Mouse (Mus musculus) Patski (cell line): ENCODE data around the gene Slc6a9. TPM values are rescaled to one million over a fixed set of nuclear protein-coding genes. Genes with fewer than 3 reads are reported as not detected.

ENCODE experiments used
- ATAC-seq: fragments of 100-300 bp; one replicate; pipeline ENCODE4 v1.8.0; 2021
- CTCF ChIA-PET: fragments of 350-600 bp; sonication (Branson Sonifier 250); formaldehyde crosslinking; loops from one replicate; lab custom pipeline; 2022; ENCODE audit warnings: inconsistent platforms; lab: Charles Lee
- POLR2A ChIA-PET: fragments of 350-600 bp; sonication (Branson Sonifier 250); formaldehyde crosslinking; loops from one replicate; lab custom pipeline; 2022; ENCODE audit warnings: antibody characterized with exemption, inconsistent platforms; lab: Charles Lee
- DNase-seq: peaks from one replicate; pipeline ENCODE4 v3.0.0-alpha.2; 2011; ENCODE audit warnings: low read depth, low spot score
- H3K27me3 ChIP-seq: fragments of 371-371 bp; one replicate; pipeline ENCODE4 v1.5.1; 2021
- CTCF ChIP-seq: fragments of 100-300 bp; IDR thresholded peaks from one replicate; pipeline ENCODE4 v1.5.1; 2021
- in situ Hi-C: fragments of 300-500 bp; cut with MboI; formaldehyde crosslinking; loops from 3 replicates; pipeline ENCODE4 v1.11.1; 2018; ENCODE audit warnings: low pct_unique_long_range_greater_than_20kb, mixed read lengths
- polyA plus RNA-seq: library from polyadenylated mRNA; unstranded; gene quantifications from one replicate; pipeline ENCODE4 v1.2.3, GENCODE M21; 2021

Gene Slc6a9
- polyA plus RNA-seq, result 12.8 TPM

DNA sequence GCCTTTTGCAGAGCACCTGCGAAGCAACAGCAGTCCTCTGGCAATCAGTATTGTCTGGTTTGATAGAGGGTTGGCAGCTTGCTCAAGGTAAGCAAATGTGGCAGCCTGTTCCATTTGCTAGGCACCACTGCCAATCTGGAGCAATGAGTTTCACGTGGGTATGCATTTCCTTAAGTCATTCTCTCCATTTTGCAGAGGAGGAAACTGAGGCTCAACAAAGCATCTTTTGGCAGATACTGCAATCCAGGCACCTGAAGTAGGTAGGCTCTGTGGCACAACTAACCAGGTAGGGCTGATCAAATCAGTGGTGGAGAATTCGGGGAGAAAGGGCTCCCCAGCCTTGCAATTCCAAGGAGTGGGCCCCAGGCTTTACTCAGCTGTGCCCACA is at the start of gene Slc6a9:
Gene Slc6a9, plus strand, starts transcription at position 50 of the 388 bp plus-strand sequence.
- ATAC-seq (no peak), DNase-seq (no peak)
- no peak for TF ChIP-seq CTCF
- ChIA-PET CTCF (no interaction called here), POLR2A (no interaction called here)
- in situ Hi-C loops, result loop anchor here (5.0 kb wide), 1 partner anchor 248 kb away; no protein-coding TSS in a partner anchor
- H3K27me3 ChIP-seq, result no peaks in the 10 kb centered on the region

DNA sequence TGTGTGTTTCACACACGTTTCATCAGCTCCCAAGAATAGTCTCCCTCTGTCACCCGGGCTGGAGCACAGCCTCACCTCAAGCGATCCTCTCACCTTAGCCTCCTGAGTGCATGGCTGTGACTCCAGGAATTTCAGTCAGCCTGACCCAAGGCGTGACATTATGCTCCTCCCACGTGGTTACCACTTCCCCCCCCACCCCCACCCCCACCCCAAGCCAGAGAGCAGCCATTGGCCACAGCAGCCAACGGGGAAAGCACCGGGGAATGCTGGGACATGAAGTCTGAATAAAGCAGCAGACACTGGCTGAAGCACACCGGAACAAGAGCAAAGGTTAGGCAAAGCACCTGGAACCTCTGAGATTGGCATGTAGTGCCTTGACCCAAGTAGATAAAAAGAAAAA is 47.3 kb upstream of the Slc6a9 start:
- CTCF ChIA-PET, result no interaction called here
- no peak for TF ChIP-seq CTCF
- DNase-seq (no peak), ATAC-seq (no peak)
- no peaks in the 10 kb centered on the region for H3K27me3 ChIP-seq
- POLR2A ChIA-PET, result no interaction called here
- in situ Hi-C loops, result no loop called here

DNA sequence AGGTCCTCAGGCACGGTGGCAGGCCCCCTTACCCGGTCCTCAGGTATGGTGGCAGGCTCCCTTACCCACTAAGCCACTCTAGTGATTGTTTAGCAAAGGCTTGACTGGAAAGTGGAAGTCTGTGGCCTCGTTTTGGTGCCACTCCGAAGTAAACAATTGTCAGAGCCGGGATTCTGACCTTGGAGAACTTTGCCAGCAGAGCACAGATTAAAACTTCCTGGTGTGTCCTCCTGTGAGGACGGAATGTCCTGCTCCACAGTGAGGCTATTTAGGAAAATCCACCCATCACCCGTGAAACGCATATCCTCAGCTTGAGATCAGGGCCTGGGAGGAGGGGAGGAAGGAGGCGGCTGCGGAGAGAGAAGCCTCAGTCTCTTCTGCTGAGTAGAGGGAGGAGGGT is 46.0 kb upstream of the Slc6a9 start:
- ChIA-PET CTCF (no interaction called here), POLR2A (no interaction called here)
- ATAC-seq (no peak), DNase-seq (no peak)
- in situ Hi-C loops, result no loop called here
- H3K27me3 ChIP-seq, result peaks cover 4% of the 10 kb centered on the region
- TF ChIP-seq CTCF, result no peak

DNA sequence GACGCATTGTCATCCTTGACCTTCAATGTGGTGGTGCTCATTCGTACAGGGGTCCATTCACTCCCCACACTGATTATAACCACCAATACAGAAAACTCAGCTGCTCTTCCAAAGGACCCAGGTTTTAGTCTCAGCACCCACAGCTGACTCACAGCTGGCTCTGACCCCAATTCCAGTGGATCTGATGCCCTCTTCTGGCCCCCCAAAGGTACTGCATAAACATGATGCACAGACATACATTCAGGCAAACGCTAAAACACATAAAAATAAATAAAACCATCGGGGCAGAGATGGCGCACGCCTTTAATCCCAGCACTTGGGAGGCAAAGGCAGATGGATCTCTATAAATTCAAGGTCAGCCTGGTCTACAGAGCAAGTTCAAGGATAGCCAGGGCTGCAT is 34.4 kb upstream of the Slc6a9 start:
- POLR2A ChIA-PET, result no interaction called here
- CTCF ChIA-PET, result no interaction called here
- no peak for DNase-seq
- peak; percentile 41 for TF ChIP-seq CTCF
- in situ Hi-C loops, result no loop called here
- H3K27me3 ChIP-seq, result no peaks in the 10 kb centered on the region
- no peak for ATAC-seq

DNA sequence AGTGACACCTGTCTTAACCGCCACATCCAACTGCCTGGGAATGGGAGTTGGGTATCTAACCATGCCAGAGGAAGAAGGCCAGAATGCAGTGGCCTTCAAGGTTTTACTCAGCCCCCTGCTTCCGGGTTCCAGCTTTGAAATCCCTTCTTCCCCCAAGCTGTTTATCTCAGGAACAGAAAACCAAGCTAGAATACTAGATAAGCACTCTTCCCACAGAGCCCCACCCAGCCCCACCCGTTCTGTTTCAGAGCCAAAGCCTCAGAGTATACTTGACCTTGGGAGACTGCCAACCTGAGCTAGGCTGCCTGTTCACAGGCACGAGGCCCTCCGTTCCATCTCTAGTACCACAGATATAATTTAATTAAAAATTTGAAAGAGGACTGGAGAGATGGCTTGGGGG is 27.3 kb upstream of the Slc6a9 start:
- no peak for DNase-seq
- no peak for TF ChIP-seq CTCF
- no peak for ATAC-seq
- CTCF ChIA-PET, result no interaction called here
- POLR2A ChIA-PET, result no interaction called here
- in situ Hi-C loops, result no loop called here
- peaks cover 6% of the 10 kb centered on the region for H3K27me3 ChIP-seq

DNA sequence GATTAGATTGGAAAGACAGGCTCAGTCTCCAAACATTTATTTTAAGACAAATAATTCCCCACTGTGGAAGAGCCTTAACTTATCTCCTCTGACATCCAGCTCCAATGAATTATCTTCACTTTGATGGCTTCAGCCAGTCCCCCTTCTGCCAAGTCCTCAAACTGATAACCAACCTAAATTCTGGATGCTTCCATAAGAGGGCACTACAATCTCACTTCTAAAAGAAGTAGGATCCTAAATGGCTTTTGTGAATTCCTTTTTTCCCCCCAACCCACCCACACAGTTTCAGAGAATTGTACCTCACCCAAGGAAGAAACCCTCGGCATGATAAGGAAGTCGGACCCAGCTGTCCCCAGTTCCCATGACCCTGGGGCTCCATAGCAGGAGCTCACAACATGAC is 23.4 kb upstream of the Slc6a9 start:
- DNase-seq (no peak), ATAC-seq (no peak)
- POLR2A ChIA-PET, result no interaction called here
- CTCF ChIA-PET, result interaction anchor here (2.2 kb wide), 1 partner anchor 48 kb away, joined by 7 read pairs; no protein-coding TSS in a partner anchor
- peaks cover 6% of the 10 kb centered on the region for H3K27me3 ChIP-seq
- TF ChIP-seq CTCF, result peak; percentile 17
- in situ Hi-C loops, result no loop called here

DNA sequence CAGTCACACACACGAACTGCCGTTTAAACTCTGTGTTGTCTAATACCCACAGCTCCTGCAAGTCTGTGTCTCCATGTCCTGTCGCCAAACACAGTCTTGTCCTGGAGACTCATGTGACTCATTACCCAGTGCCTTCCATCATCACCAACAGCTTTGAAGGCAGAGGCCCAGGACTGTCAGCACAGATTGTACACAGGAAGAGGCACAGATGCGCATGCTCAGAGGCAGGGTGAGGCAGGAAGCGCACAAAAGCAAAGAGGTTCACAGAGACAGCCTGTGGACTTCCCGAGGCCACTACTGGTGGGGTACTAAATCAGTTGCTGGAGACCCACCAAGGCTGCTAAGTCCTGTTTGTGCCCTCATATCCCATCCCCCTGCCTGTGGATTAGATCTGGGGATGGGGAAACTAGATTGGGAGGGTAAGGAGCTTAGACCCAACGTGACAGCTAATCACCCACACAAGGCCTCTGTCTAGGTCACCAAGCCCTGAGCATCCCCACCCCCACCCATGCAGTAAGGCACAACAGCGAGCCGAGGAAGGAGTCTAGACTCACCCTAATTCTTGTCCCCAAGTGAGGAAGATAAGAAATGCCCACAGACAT is 20.6 kb upstream of the Slc6a9 start:
- CTCF ChIA-PET, result no interaction called here
- POLR2A ChIA-PET, result no interaction called here
- no peak for TF ChIP-seq CTCF
- ATAC-seq, result no peak
- H3K27me3 ChIP-seq, result peaks cover 6% of the 10 kb centered on the region
- DNase-seq, result no peak
- in situ Hi-C loops, result no loop called here

DNA sequence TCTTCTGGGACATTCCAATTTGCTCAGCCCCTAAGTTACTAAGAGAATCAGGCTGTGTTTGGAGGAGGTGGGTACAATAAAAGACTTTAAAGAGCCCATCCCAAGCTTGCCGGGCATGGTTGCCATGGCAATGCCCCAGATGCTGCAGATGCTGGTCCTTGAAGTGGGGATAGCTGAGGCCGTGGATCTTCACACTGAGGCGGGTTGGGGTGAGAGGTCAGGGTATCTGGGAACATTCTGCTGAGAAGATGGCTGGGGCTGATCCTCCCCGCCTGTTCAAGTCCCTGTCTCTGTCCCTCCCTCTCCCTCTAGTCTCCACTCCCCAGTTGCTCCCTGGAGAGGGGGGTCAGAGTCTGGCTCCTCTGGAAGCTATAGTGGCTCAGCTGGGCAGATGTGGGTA is 20.0 kb upstream of the Slc6a9 start:
- no peak for ATAC-seq
- in situ Hi-C loops, result no loop called here
- POLR2A ChIA-PET, result no interaction called here
- CTCF ChIA-PET, result no interaction called here
- peaks cover 6% of the 10 kb centered on the region for H3K27me3 ChIP-seq
- DNase-seq, result no peak
- no peak for TF ChIP-seq CTCF

DNA sequence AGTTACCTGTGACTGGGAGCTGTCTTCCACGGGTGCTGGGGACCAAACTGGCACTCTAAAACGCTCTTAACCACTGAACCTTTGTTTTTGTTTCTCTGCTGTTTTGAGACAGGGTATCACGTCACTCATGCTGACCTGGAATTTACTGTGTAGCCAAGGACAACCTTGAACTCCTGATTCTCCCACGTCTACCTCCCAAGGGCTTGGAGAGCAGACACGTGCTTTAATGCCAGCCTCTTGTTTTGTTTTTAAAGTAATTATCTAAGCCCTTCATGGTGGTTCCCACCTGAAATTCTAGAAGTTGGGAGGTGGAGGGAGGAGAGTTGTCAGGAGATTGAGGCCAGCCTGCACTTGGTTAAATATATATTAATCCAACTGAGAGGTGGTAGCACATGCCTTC is 17.5 kb upstream of the Slc6a9 start:
- no peaks in the 10 kb centered on the region for H3K27me3 ChIP-seq
- in situ Hi-C loops, result no loop called here
- DNase-seq, result no peak
- POLR2A ChIA-PET, result no interaction called here
- TF ChIP-seq CTCF, result no peak
- CTCF ChIA-PET, result no interaction called here
- ATAC-seq, result no peak

DNA sequence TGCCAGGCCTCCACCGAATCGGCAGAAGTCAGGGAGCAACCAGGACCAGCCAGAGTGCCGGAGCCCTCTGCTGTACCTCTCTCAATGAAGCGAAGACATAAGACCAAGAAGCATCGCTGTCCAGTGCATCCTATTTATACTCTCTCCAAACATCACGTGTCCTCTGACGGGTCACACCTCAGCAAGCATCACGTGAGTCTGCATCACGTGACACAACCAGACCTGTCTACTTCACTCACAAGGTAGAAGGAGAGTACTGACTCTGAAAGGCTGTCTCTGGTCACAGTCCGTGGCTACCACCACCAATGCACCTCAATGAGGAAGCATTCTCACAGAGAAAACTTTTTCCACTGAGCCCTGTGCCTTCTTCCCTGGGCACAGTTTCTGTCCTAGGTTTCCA is 16.3 kb upstream of the Slc6a9 start:
- ATAC-seq, result no peak
- no peak for TF ChIP-seq CTCF
- no peaks in the 10 kb centered on the region for H3K27me3 ChIP-seq
- DNase-seq, result no peak
- in situ Hi-C loops, result no loop called here
- ChIA-PET CTCF (no interaction called here), POLR2A (no interaction called here)

DNA sequence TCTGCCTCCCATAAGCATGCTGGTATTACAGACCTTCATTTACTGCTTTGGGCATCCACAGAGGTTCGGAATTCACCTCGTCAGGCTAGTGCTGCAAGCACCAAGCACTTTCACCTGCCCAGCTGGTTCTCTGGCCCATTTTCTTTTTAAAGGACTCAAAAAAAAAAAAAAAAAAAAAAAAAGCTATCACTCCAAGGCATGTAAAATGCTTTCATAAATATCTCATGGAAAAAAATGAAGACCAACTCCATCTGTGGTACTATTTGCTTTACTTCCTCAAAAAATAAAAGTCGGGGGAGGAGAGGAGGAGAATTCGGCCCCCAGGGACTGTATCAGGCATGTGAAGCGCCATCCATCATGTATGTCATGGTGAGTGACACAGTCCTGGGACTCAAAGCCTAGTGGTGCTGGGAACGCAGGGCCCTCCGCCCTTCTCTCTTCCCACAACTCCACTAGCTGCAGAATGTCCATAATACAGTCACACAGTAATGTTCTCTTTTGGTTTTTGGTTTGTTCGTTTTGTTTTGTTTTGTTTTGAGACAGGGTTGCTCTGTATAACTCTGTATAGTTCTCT is 5.6 kb upstream of the Slc6a9 start:
- CTCF ChIA-PET, result interaction anchor here (1.1 to 2.4 kb wide), 3 partner anchors 22 to 255 kb away, joined by 3 to 8 read pairs (median 4); no protein-coding TSS in a partner anchor
- in situ Hi-C loops, result no loop called here
- no peak for TF ChIP-seq CTCF
- POLR2A ChIA-PET, result no interaction called here
- no peak for DNase-seq
- no peak for ATAC-seq
- peaks cover 15% of the 10 kb centered on the region for H3K27me3 ChIP-seq
